Mouse (Mus musculus) Patski (cell line): ENCODE data around the gene Dnase1l3. TPM values are rescaled to one million over a fixed set of nuclear protein-coding genes. Genes with fewer than 3 reads are reported as not detected.
"Not testable (repeated sequence)": the region's sequence is repeated elsewhere in the genome, so short reads cannot be mapped to it uniquely, and the experiment has no call there.

Source experiments
- ATAC-seq: fragments of 100-300 bp; one replicate; pipeline ENCODE4 v1.8.0; 2021
- CTCF ChIA-PET: fragments of 350-600 bp; sonication (Branson Sonifier 250); formaldehyde crosslinking; loops from one replicate; lab custom pipeline; 2022; ENCODE audit warnings: inconsistent platforms; lab: Charles Lee
- POLR2A ChIA-PET: fragments of 350-600 bp; sonication (Branson Sonifier 250); formaldehyde crosslinking; loops from one replicate; lab custom pipeline; 2022; ENCODE audit warnings: antibody characterized with exemption, inconsistent platforms; lab: Charles Lee
- DNase-seq: peaks from one replicate; pipeline ENCODE4 v3.0.0-alpha.2; 2011; ENCODE audit warnings: low read depth, low spot score
- H3K27me3 ChIP-seq: fragments of 371-371 bp; one replicate; pipeline ENCODE4 v1.5.1; 2021
- CTCF ChIP-seq: fragments of 100-300 bp; IDR thresholded peaks from one replicate; pipeline ENCODE4 v1.5.1; 2021
- in situ Hi-C: fragments of 300-500 bp; cut with MboI; formaldehyde crosslinking; loops from 3 replicates; pipeline ENCODE4 v1.11.1; 2018; ENCODE audit warnings: low pct_unique_long_range_greater_than_20kb, mixed read lengths
- polyA plus RNA-seq: library from polyadenylated mRNA; unstranded; gene quantifications from one replicate; pipeline ENCODE4 v1.2.3, GENCODE M21; 2021

Dnase1l3 gene
- polyA plus RNA-seq, 1 experiment from 2014 or later: 0.44 TPM

GRCm38 (mm10) chr14:8016276-8016675, 21.9 kb upstream of the Dnase1l3 start:
- DNase-seq: no peak
- in situ Hi-C loops: no loop called here
- TF ChIP-seq CTCF: no peak

GRCm38 (mm10) chr14:8015756-8016155, 21.4 kb upstream of the Dnase1l3 start:
- in situ Hi-C loops: no loop called here
- POLR2A ChIA-PET: interaction anchor here (1.5 kb wide), 1 partner anchor 9 kb away, joined by 3 read pairs; no protein-coding TSS in a partner anchor
- ATAC-seq (no peak), DNase-seq (no peak)
- no peak for TF ChIP-seq CTCF
- CTCF ChIA-PET: interaction anchor here (1.5 to 1.7 kb wide), 3 partner anchors 19 to 28 kb away, joined by 3 to 5 read pairs (median 5); partner anchors contain the start of gene Dnase1l3
- H3K27me3 ChIP-seq: no peaks in the 10 kb centered on the region

More at GRCm38 (mm10) chr14:8016276-8016675, 21.9 kb upstream of the Dnase1l3 start:
- peak; percentile 54 for ATAC-seq
- ChIA-PET POLR2A (interaction anchor here (1.5 kb wide), 1 partner anchor 9 kb away, joined by 3 read pairs; no protein-coding TSS in a partner anchor), CTCF (interaction anchor here (1.0 to 1.7 kb wide), 5 partner anchors 12 to 27 kb away, joined by 3 to 6 read pairs (median 5); partner anchors contain the start of gene Dnase1l3)
- H3K27me3 ChIP-seq: no peaks in the 10 kb centered on the region

- DNase-seq (no peak), ATAC-seq (no peak)
- ChIA-PET CTCF (interaction anchor here (1.1 to 1.5 kb wide), 4 partner anchors 12 to 30 kb away, joined by 3 to 5 read pairs (median 3); no protein-coding TSS in a partner anchor), POLR2A (no interaction called here)
- in situ Hi-C loops: no loop called here
- TF ChIP-seq CTCF: no peak
- H3K27me3 ChIP-seq: no peaks in the 10 kb centered on the region
These were observed 17.6 kb upstream of the Dnase1l3 start for GRCm38 (mm10) chr14:8011938-8012337.

GRCm38 (mm10) chr14:8011297-8011696, 16.9 kb upstream of the Dnase1l3 start:
- in situ Hi-C loops: no loop called here
- no peaks in the 10 kb centered on the region for H3K27me3 ChIP-seq
- no peak for TF ChIP-seq CTCF
- CTCF ChIA-PET: interaction anchor here (1.3 to 1.5 kb wide), 2 partner anchors 17 to 31 kb away, joined by 3 to 5 read pairs; no protein-coding TSS in a partner anchor
- ATAC-seq (no peak), DNase-seq (no peak)
- POLR2A ChIA-PET: no interaction called here

GRCm38 (mm10) chr14:8007923-8008322, 13.6 kb upstream of the Dnase1l3 start:
- no peak for ATAC-seq
- in situ Hi-C loops: no loop called here
- no peak for DNase-seq
- no peak for TF ChIP-seq CTCF
- POLR2A ChIA-PET: no interaction called here
- no peaks in the 10 kb centered on the region for H3K27me3 ChIP-seq
- CTCF ChIA-PET: interaction anchor here (1.2 to 1.4 kb wide), 2 partner anchors 11 to 22 kb away, joined by 3 to 4 read pairs; no protein-coding TSS in a partner anchor

- H3K27me3 ChIP-seq: no peaks in the 10 kb centered on the region
- DNase-seq (no peak), ATAC-seq (no peak)
- ChIA-PET POLR2A (interaction anchor here (1.0 kb wide), 1 partner anchor 9 kb away, joined by 3 read pairs; no protein-coding TSS in a partner anchor), CTCF (interaction anchor here (1.2 to 1.4 kb wide), 2 partner anchors 10 to 22 kb away, joined by 3 to 4 read pairs; no protein-coding TSS in a partner anchor)
- in situ Hi-C loops: no loop called here
- no peak for TF ChIP-seq CTCF
These were observed 13.1 kb upstream of the Dnase1l3 start for GRCm38 (mm10) chr14:8007486-8007885.

- CTCF ChIA-PET: interaction anchor here (1.2 to 1.4 kb wide), 2 partner anchors 10 to 22 kb away, joined by 3 to 4 read pairs; no protein-coding TSS in a partner anchor
- in situ Hi-C loops: no loop called here
- no peak for ATAC-seq
- no peak for TF ChIP-seq CTCF
- no peak for DNase-seq
- no peaks in the 10 kb centered on the region for H3K27me3 ChIP-seq
- POLR2A ChIA-PET: interaction anchor here (1.0 kb wide), 1 partner anchor 9 kb away, joined by 3 read pairs; no protein-coding TSS in a partner anchor
These were observed 12.7 kb upstream of the Dnase1l3 start for GRCm38 (mm10) chr14:8007084-8007483.

- POLR2A ChIA-PET, DNase-seq, H3K27me3 ChIP-seq, ATAC-seq, in situ Hi-C loops: not testable (repeated sequence)
- CTCF ChIA-PET: interaction anchor here (1.1 to 1.3 kb wide), 2 partner anchors 9 to 12 kb away, joined by 3 read pairs; no protein-coding TSS in a partner anchor
These were observed 11.7 kb upstream of the Dnase1l3 start for GRCm38 (mm10) chr14:8006061-8006460.

GRCm38 (mm10) chr14:8003727-8004670, 9.6 kb upstream of the Dnase1l3 start:
- H3K27me3 ChIP-seq: no peaks in the 10 kb centered on the region
- POLR2A ChIA-PET: no interaction called here
- DNase-seq: no peak
- no peak for TF ChIP-seq CTCF
- in situ Hi-C loops: loop anchor here (5.0 kb wide), 2 partner anchors 38 to 42 kb away; no protein-coding TSS in a partner anchor
- no peak for ATAC-seq
- CTCF ChIA-PET: interaction anchor here (0.9 to 1.8 kb wide), 4 partner anchors 13 to 40 kb away, joined by 3 to 6 read pairs (median 4); no protein-coding TSS in a partner anchor

GRCm38 (mm10) chr14:8003093-8003670, 8.8 kb upstream of the Dnase1l3 start:
- H3K27me3 ChIP-seq: no peaks in the 10 kb centered on the region
- DNase-seq: no peak
- no peak for TF ChIP-seq CTCF
- ChIA-PET CTCF (interaction anchor here (0.9 to 1.8 kb wide), 4 partner anchors 13 to 41 kb away, joined by 3 to 6 read pairs (median 4); no protein-coding TSS in a partner anchor), POLR2A (no interaction called here)
- in situ Hi-C loops: loop anchor here (5.0 kb wide), 2 partner anchors 39 to 41 kb away; no protein-coding TSS in a partner anchor
- ATAC-seq: peak; percentile 32
